Mouse (Mus musculus): ENCODE data around the gene Myo1h.

DNA sequence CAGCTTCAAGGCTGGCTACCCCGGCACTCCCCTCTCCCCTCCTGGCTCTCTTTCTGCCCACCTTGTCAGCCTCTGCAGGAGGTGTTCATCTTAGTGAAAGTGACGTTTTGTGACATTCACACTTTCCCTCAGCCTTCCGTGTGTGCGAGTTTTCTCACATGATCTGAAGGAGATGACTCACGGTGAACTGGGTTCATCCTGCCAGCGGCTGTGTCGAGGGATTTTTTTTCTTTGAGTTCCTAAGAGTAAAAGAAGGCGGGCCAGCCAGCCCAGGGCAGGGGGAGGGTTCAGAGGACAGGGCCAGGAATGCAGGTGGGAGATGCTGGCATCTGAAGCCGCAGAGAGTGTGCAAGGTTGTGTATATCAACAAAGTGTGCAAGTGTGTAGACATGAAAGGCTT lies 104.2 kb downstream of the Myo1h start:
- TF ChIP-seq CTCF (IDR thresholded peaks at IDR 0.05; ENCODE audit: low read depth), result no peak
- TF ChIP-seq EP300 (IDR thresholded peaks at IDR 0.05; ENCODE audit: low read depth), result no peak
